Mouse (Mus musculus): ENCODE data around the gene Kif24. TPM values are rescaled to one million over a fixed set of nuclear protein-coding genes. Genes with fewer than 3 reads are reported as not detected.

Kif24 gene
- total RNA-seq, 2 experiments from 2014 or later: 0.35 to 1.2 TPM

DNA sequence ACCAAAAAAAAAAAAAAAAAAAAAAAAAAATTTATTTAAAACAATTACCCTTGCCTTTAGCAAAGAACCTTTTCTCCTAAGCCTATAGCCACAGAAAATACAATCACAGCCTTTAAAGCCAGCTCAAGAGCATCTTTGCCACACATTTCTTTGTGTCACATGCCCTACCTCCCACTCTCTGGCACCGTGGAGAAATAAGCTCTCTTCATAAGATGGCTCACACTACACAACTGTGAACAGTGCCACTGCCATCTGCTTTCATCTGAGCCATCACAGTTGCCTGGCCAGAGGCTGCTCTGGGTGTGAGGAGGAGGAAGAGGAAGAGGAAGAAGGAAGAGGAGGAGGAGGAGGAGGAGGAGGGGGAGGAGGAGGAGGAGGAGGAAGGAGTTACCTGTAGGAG is 55.3 kb downstream of the Kif24 start:
- DNase-seq: no peak
- intact Hi-C loops (cut with DNase I): no loop called here

DNA sequence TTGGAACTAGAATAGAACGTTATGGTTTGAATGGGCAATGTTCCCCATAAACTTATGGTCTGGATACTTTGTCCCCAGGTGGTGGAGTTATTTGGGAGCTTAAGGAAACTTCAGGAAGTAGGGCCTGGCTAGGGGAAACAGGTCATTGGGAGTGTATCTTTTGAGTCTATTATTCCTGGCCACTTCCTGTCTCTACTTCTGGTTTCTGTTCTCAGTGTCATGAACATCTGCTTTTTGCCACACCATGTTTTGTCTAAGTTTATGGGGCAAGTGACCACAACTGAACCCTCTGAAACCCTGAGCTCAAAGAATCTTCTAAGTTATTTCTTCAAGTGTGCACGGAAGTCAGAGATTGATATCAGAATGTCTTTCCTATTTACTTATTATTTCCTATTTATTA is 57.3 kb downstream of the Kif24 start:
- DNase-seq: no peak
- intact Hi-C loops (cut with DNase I): no loop called here

GRCm38 (mm10) chr4:41406597-41406996 is 58.1 kb downstream of the Kif24 start:
- no peak for DNase-seq
- intact Hi-C loops (cut with DNase I): no loop called here

DNA sequence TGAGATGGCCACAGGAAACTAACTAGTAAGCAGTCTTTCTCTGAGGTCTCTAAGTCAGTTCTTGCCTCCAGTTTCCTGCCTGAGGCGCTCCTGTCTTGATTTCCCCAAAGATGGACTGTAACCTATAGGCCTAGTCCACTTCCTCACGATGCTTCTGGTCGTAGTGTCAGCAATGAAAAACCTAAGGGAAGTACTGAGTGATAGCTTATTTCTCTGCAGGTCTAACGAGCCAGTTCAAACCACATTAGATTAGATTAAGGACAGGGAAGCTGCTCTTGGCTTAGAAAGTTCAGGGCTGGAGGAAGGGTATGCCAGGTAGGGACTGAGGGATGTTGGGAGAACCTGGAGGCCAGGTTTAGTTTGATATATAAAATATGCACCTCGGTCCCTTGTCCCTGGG is 63.1 kb downstream of the Kif24 start:
- intact Hi-C loops (cut with DNase I): no loop called here
- DNase-seq: no peak

DNA sequence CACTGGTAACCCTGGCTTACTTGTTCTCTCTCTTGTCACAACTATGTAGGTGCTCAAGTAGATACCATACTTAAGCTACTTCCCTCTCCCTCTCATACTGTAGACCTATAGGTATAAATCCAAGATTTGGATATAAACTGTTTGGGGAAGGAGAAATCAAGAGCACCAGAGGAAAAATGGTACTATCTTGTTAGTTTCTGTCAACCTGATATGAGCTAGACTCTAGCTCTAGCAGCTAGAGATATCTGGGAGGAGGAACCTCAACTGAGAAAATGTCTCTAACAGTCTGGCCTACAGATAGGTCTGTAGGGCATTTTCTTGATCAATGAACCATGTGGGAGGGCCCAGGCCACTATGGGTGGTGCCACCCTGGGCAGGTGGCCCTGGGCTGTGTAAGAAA is 63.5 kb downstream of the Kif24 start:
- intact Hi-C loops (cut with DNase I): no loop called here
- DNase-seq: no peak

DNA sequence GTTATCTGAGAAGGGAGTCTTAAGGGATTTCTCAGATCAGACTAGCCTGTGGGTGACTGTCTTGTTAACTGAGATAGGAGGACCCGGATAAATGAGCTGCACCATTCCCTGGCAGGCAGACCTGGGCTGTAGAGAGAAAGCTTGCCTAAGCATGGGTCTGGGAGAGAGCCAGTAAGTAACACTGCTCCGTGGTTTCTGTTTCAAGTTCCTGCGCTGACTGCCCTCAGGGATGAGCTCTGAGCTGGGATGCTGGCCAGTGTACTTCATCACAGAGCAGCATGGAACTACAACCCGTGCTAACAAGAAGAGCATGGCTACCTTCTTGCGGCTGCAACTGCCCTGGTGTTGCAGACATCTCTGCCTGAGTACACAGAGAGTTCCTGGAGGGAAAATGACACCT is 64.8 kb downstream of the Kif24 start:
- peak in 1 of 2 experiments; percentile 11 for DNase-seq
- intact Hi-C loops (cut with DNase I): no loop called here

- no peak for DNase-seq
- intact Hi-C loops (cut with DNase I): no loop called here
Measured at GRCm38 (mm10) chr4:41398353-41398752, 66.3 kb downstream of the Kif24 start.

DNA sequence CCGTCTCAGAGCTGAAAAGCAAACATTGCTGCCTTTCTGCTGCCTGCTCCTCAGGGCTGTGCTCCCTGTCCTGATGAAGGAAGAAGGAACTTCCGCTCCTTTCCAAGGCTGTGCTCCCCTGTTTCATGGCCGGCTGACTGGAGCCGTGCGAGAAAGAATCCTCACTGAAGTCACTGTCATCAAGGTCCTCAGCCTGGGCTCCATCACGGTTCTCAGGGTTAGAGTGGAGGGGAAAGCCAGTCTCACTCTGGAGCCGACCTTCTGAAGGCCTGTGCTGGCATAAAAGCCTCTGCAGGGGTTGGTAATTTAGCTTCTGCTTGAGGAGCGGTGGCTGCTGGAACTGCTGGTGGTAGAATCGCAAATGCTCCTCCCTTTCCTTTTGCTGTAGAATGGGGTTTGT is 70.0 kb downstream of the Kif24 start:
- no peak for DNase-seq
- intact Hi-C loops (cut with DNase I): loop anchor here (5.0 kb wide), 2 partner anchors 107 to 267 kb away; no protein-coding TSS in a partner anchor

DNA sequence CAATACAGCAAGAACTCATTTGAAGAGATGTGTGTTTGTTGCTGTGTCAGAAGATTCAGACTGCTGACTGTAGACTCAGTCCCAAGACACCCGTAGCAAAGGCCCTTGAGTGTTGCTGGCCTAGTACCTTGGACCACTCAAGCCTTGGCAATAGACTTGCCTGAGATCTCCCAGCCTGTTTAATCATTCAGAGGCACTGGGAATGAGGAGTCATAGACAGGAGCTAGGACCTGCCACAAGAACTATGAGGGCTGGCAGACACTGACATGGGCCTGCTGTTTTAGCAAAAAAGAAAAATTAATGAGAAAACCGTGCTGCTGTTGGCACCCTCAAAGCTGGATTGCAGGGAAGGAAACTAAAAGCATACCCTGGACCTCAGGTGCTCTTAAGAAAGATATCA is 73.7 kb downstream of the Kif24 start:
- no peak for DNase-seq
- intact Hi-C loops (cut with DNase I): loop anchor here (2.0 to 5.0 kb wide), 3 partner anchors 76 to 264 kb away; partner anchors contain the start of gene Dcaf12

DNA sequence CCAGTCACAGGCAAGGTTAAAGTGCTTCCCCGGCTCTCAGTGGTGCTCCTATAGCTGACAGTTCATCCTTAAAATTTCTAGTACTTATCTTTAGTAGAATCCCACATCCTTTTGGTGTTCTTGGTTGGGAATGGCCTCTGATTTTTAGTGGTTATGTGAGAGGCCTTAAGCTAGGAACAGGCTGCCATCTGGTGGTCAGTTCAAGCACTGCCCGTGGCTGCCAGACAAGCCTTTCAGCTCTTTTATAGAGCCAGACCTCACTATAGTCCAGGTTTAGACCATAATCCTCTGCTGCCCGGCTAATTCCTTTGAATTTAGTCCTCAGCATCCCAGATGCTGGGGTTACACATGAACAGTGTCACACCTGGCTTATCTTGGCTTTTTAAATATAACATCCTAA is 74.6 kb downstream of the Kif24 start:
- peak; percentile 84 to 89 for DNase-seq
- intact Hi-C loops (cut with DNase I): loop anchor here (1.0 to 5.0 kb wide), 4 partner anchors 75 to 340 kb away; partner anchors contain the start of gene Dcaf12

- intact Hi-C loops (cut with DNase I): loop anchor here (5.0 kb wide), 1 partner anchor 162 kb away; no protein-coding TSS in a partner anchor
- no peak for DNase-seq
Measured at GRCm38 (mm10) chr4:41389240-41389639, 75.4 kb downstream of the Kif24 start.

DNA sequence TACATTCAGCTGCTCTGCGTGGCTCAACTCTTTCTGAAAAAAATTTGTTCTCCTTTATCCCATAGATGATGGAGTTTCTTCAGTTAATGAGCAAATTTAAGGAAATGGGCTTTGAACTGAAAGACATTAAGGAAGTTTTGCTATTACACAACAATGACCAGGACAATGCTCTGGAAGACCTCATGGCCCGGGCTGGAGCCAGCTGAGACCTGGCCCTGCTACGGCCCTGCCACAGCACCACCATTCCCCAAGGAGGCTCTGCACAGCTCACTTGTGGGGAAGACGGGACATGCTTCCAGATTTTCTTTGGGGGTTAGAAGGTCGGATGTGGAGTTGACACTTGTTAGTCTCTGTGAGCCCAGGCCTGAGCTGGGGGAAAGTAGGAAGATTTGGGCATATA is 76.1 kb downstream of the Kif24 start:
- DNase-seq: peak in 1 of 2 experiments; percentile 16
- intact Hi-C loops (cut with DNase I): loop anchor here (5.0 kb wide), 1 partner anchor 161 kb away; no protein-coding TSS in a partner anchor

DNA sequence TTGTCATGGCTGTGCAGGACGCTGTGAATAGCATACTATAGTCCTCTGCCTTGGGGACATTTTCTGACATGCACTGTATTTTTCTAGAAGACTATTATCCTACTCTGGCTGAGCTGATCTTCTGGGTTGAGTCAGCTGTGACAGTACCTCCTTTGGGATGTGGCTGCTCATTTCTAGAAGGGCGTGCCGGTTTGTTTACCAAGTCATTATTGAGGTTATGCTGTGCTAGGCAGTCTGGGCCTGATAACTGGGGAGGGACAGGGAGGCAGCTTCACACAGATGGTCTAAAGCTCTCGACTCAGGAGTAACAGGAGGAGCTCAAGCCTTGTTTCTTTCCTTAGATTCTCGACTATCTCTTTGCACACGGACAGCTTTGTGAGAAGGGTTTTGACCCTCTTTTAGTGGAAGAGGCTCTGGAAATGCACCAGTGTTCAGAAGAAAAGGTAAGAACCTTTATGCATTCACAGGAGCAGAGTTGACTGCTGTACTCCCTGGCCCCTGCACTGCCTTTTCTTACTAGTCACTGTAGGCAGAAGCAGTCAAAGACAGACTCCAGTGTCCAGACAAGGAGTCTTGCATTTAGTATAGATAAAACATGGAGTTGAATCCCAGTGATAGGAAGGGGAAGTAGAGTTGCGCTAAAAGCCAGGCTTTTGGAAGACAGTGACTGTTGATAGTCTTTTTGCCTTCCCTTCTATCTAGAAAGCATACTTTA is 76.8 kb downstream of the Kif24 start:
- peak in 1 of 2 experiments; percentile 25 for DNase-seq
- intact Hi-C loops (cut with DNase I): loop anchor here (2.0 to 5.0 kb wide), 2 partner anchors 39 to 161 kb away; partner anchors contain the start of gene Ubap1

GRCm38 (mm10) chr4:41386412-41386975 is 78.2 kb downstream of the Kif24 start:
- no peak for DNase-seq
- intact Hi-C loops (cut with DNase I): loop anchor here (2.0 to 5.0 kb wide), 2 partner anchors 38 to 159 kb away; partner anchors contain the start of gene Ubap1

- intact Hi-C loops (cut with DNase I): no loop called here
- no peak for DNase-seq
Measured at GRCm38 (mm10) chr4:41381213-41381950, 83.3 kb downstream of the Kif24 start.

GRCm38 (mm10) chr4:41377567-41377966 is 87.1 kb downstream of the Kif24 start:
- no peak for DNase-seq
- intact Hi-C loops (cut with DNase I): no loop called here

GRCm38 (mm10) chr4:41369702-41370437 is 94.8 kb downstream of the Kif24 start:
- intact Hi-C loops (cut with DNase I): no loop called here
- DNase-seq: no peak

GRCm38 (mm10) chr4:41368198-41368597 is 96.5 kb downstream of the Kif24 start:
- no peak for DNase-seq
- intact Hi-C loops (cut with DNase I): no loop called here

GRCm38 (mm10) chr4:41361059-41361458 is 103.6 kb downstream of the Kif24 start:
- DNase-seq: no peak
- intact Hi-C loops (cut with DNase I): no loop called here

GRCm38 (mm10) chr4:41359358-41359757 is 105.3 kb downstream of the Kif24 start:
- no peak for DNase-seq
- intact Hi-C loops (cut with DNase I): no loop called here

- no peak for DNase-seq
- intact Hi-C loops (cut with DNase I): no loop called here
Measured at GRCm38 (mm10) chr4:41358669-41359068, 106.0 kb downstream of the Kif24 start.

All from heart, postnatal 36 days (tissue).